Mouse (Mus musculus): Measurements from ENCODE around the gene Sp7. TPM values are rescaled to one million over a fixed set of nuclear protein-coding genes. Genes with fewer than 3 reads are reported as not detected.

The Sp7 gene
- polyA plus RNA-seq (2015; fragmentation: Illumina TruSeq; extraction: RNeasy Lipid Tissue Mini Kit (QIAGEN cat#74804); ENCODE audit: insufficient read depth, low read depth, low replicate concordance): 0.26 TPM

GRCm38 (mm10) chr15:102366733-102367344, at the start of gene Sp7:
TSS of gene Sp7 (minus strand) at chr15:102367182.

DNA sequence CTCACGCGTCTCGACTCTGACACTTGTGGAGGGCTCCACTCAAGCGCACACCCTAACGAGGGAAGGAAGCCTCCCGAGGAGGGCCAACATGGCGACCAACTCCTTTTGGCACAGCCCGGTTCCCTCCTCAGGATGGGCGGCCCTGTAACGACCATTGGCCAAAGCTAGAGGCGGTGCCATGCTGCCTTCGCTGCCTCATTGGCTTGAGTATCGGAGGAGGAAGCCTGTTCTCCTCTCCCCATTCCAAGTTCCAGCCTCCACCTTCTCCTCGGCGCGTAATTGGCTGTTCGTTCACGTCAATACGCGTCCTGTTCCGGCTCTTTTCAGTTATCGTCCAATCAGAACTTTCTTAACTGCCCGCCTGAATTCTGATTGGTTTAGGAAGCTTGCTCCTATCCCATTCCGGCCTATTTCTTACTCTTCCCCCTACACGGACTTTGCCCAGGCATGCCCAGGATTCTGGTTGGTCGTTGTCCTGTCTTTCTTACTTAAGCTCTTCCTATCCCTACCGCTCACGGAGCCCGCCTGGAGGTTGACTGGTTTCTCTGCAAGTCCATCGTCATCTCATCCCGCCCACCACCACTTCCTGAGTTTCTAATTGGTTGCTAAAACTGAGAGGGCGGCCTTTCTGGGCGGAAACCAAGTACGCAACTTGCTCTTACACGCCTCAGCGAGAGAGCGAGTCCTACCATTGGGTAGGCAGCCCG, 38.7 kb upstream of the Sp7 start, which contains the start of gene Sp1:
Gene Sp1 (plus strand): TSS at position 655 of the 707 bp plus-strand sequence.

DNA sequence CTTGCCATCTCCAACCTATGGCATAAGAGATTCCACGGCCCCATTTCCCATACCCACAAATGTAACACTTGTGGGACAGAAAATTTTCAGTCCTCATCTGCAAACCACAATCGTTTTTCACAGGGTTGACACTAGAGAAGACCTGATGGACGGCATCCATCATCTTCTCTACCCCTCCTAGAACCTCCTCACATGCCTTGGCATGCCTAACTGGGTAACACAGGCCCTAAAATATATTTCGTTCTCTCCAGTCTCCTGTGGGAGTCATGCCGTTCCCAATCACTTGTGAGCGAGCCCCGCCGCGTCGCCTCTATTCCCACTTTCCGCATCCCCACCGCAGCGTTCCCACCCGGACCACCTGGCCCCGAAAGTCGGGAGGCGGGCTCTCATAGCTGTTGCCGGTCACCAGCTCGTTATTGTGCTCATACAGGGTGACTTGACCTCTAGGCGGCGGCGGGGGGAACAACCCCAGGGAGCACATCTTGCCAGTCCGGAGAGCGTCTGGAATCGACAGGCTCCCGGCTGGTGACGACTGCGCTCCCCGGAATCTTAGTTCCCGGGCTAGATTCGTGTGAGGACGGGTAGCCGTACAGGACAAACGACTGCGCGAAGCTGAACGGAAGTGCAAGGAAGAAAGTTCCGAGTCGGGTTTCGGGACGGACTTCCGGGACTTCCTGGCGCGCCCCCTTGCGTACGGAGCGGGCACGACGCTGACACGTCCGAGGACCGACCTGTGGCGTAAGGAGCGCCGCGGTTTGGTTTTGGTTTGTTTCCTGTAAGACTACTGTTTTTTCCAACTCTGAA, 16.6 kb downstream of the Sp7 start, which contains the start of gene Aaas:
Gene Aaas (minus strand): TSS at position 634 of the 804 bp plus-strand sequence.

DNA sequence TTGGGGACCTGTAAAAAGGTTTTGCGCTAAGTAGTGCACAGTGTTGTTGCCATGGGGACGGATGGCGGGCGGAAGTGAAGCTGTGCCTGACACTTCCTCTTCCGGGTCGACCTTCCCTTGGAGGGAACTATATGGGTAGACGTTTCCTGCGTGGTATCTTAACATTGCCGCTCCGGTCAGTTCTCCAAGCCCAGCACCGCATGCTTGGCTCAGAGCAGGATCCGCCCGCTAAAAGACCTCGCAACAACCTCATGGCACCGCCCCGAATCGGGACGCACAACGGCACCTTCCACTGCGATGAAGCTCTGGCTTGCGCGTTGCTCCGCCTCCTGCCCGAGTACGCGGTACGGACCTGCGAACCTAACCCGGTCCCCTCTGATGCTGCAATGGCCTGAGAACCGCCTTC, 35.4 kb downstream of the Sp7 start, which contains the start of gene Myg1:
Gene Myg1 (plus strand): TSS at position 100 of the 406 bp plus-strand sequence.

GRCm38 (mm10) chr15:102326022-102326576, 40.9 kb downstream of the Sp7 start, which contains the start of gene Pfdn5:
TSS of gene Pfdn5 (plus strand) at chr15:102326116.

Other genes starting within 250 kb of the Sp7 start
- 11.0 TPM for gene Spryd3, start 230.9 kb downstream of the Sp7 start, polyA plus RNA-seq (2015; fragmentation: Illumina TruSeq; extraction: RNeasy Lipid Tissue Mini Kit (QIAGEN cat#74804); ENCODE audit: insufficient read depth, low read depth, low replicate concordance)
- gene Igfbp6, start 222.8 kb downstream of the Sp7 start, polyA plus RNA-seq (2015; fragmentation: Illumina TruSeq; extraction: RNeasy Lipid Tissue Mini Kit (QIAGEN cat#74804); ENCODE audit: insufficient read depth, low read depth, low replicate concordance): 136 TPM
- gene Soat2, start 216.7 kb downstream of the Sp7 start, polyA plus RNA-seq (2015; fragmentation: Illumina TruSeq; extraction: RNeasy Lipid Tissue Mini Kit (QIAGEN cat#74804); ENCODE audit: insufficient read depth, low read depth, low replicate concordance): 0.98 TPM
- 19.2 TPM for gene Zfp740, start 163.9 kb downstream of the Sp7 start, polyA plus RNA-seq (2015; fragmentation: Illumina TruSeq; extraction: RNeasy Lipid Tissue Mini Kit (QIAGEN cat#74804); ENCODE audit: insufficient read depth, low read depth, low replicate concordance)
- gene Csad, start 162.5 kb downstream of the Sp7 start, polyA plus RNA-seq (2015; fragmentation: Illumina TruSeq; extraction: RNeasy Lipid Tissue Mini Kit (QIAGEN cat#74804); ENCODE audit: insufficient read depth, low read depth, low replicate concordance): 14.2 TPM
- 2.8 TPM for gene Itgb7, start 135.2 kb downstream of the Sp7 start, polyA plus RNA-seq (2015; fragmentation: Illumina TruSeq; extraction: RNeasy Lipid Tissue Mini Kit (QIAGEN cat#74804); ENCODE audit: insufficient read depth, low read depth, low replicate concordance)
- gene Rarg, start 109.7 kb downstream of the Sp7 start, polyA plus RNA-seq (2015; fragmentation: Illumina TruSeq; extraction: RNeasy Lipid Tissue Mini Kit (QIAGEN cat#74804); ENCODE audit: insufficient read depth, low read depth, low replicate concordance): 13.8 TPM
- not detected for gene Gm9918, start 96.6 kb downstream of the Sp7 start, polyA plus RNA-seq (2015; fragmentation: Illumina TruSeq; extraction: RNeasy Lipid Tissue Mini Kit (QIAGEN cat#74804); ENCODE audit: insufficient read depth, low read depth, low replicate concordance)
- gene Mfsd5, start 87.7 kb downstream of the Sp7 start, polyA plus RNA-seq (2015; fragmentation: Illumina TruSeq; extraction: RNeasy Lipid Tissue Mini Kit (QIAGEN cat#74804); ENCODE audit: insufficient read depth, low read depth, low replicate concordance): 8.9 TPM
- gene Espl1, start 70.9 kb downstream of the Sp7 start, polyA plus RNA-seq (2015; fragmentation: Illumina TruSeq; extraction: RNeasy Lipid Tissue Mini Kit (QIAGEN cat#74804); ENCODE audit: insufficient read depth, low read depth, low replicate concordance): 1.5 TPM
- 82.8 TPM for gene Pfdn5, start 41.1 kb downstream of the Sp7 start, polyA plus RNA-seq (2015; fragmentation: Illumina TruSeq; extraction: RNeasy Lipid Tissue Mini Kit (QIAGEN cat#74804); ENCODE audit: insufficient read depth, low read depth, low replicate concordance)
- gene Myg1, start 35.5 kb downstream of the Sp7 start, polyA plus RNA-seq (2015; fragmentation: Illumina TruSeq; extraction: RNeasy Lipid Tissue Mini Kit (QIAGEN cat#74804); ENCODE audit: insufficient read depth, low read depth, low replicate concordance): 24.2 TPM
- gene Aaas, start 16.4 kb downstream of the Sp7 start, polyA plus RNA-seq (2015; fragmentation: Illumina TruSeq; extraction: RNeasy Lipid Tissue Mini Kit (QIAGEN cat#74804); ENCODE audit: insufficient read depth, low read depth, low replicate concordance): 18.0 TPM
- gene Sp1, start 39.0 kb upstream of the Sp7 start, polyA plus RNA-seq (2015; fragmentation: Illumina TruSeq; extraction: RNeasy Lipid Tissue Mini Kit (QIAGEN cat#74804); ENCODE audit: insufficient read depth, low read depth, low replicate concordance): 6.9 TPM
- 1.3 TPM for gene Amhr2, start 78.2 kb upstream of the Sp7 start, polyA plus RNA-seq (2015; fragmentation: Illumina TruSeq; extraction: RNeasy Lipid Tissue Mini Kit (QIAGEN cat#74804); ENCODE audit: insufficient read depth, low read depth, low replicate concordance)
- 31.0 TPM for gene Prr13, start 91.8 kb upstream of the Sp7 start, polyA plus RNA-seq (2015; fragmentation: Illumina TruSeq; extraction: RNeasy Lipid Tissue Mini Kit (QIAGEN cat#74804); ENCODE audit: insufficient read depth, low read depth, low replicate concordance)
- gene Pcbp2, start 103.4 kb upstream of the Sp7 start, polyA plus RNA-seq (2015; fragmentation: Illumina TruSeq; extraction: RNeasy Lipid Tissue Mini Kit (QIAGEN cat#74804); ENCODE audit: insufficient read depth, low read depth, low replicate concordance): 149 TPM
- gene Gm10337, start 136.5 kb upstream of the Sp7 start, polyA plus RNA-seq (2015; fragmentation: Illumina TruSeq; extraction: RNeasy Lipid Tissue Mini Kit (QIAGEN cat#74804); ENCODE audit: insufficient read depth, low read depth, low replicate concordance): not detected
- gene Map3k12, start 149.9 kb upstream of the Sp7 start, polyA plus RNA-seq (2015; fragmentation: Illumina TruSeq; extraction: RNeasy Lipid Tissue Mini Kit (QIAGEN cat#74804); ENCODE audit: insufficient read depth, low read depth, low replicate concordance): 5.1 TPM
- 11.7 TPM for gene Tarbp2, start 151.0 kb upstream of the Sp7 start, polyA plus RNA-seq (2015; fragmentation: Illumina TruSeq; extraction: RNeasy Lipid Tissue Mini Kit (QIAGEN cat#74804); ENCODE audit: insufficient read depth, low read depth, low replicate concordance)
- 7.2 TPM for gene Npff, start 157.8 kb upstream of the Sp7 start, polyA plus RNA-seq (2015; fragmentation: Illumina TruSeq; extraction: RNeasy Lipid Tissue Mini Kit (QIAGEN cat#74804); ENCODE audit: insufficient read depth, low read depth, low replicate concordance)